In the genomic region with DNA sequence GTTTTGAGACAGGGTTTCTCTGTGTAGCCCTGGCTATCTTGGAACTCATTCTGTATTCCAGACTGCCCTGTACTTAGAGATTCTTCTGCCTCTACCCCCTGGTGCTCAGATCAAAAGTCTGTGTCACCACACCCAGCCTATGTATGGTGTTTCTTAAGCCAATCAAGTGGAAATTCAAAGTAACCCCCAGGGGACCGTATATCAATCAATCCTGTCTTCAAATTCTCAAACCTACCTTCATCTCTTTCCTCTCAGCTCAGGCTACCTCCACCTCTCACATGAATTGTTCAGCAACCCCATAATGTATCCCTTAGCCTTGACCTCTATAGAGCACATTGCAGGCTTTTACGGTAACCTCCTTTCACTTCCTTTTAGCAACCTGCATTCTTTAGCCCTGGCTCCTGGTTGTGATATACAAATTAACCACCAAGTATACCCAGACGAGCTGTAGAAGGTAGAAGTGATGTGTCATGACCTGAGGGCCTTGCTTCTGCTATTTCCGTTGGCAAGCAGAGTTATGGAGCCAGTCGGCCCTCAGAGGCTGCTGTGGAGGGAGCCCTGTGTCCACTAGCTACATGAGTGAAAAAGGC, we compare ENCODE assay signal across 20 mouse cellular contexts.
"Had no signal": no experiment of that assay in that cellular context is flagged by ENCODE, and none has a peak within 500 bp of the region (broad histone marks: within the 10 kb centered on the region; RNA-seq: fewer than 3 reads in every experiment).

No protein-coding gene starts in this region.

- H3K4me3 ChIP-seq: limb, embryonic 12.5 days; midbrain, embryonic 13.5 days; myocyte; neural tube, embryonic 12.5 days had no signal

- H3K9ac ChIP-seq: limb, embryonic 12.5 days; liver, embryonic 14.5 days; midbrain, embryonic 13.5 days; neural tube, embryonic 12.5 days had no signal

- DNase-seq: kidney, adult 8-10 months; kidney, postnatal 36 days; layer of hippocampus, adult 9-11 months; layer of hippocampus, postnatal 36 days; lung, adult 18-20 months; lung, postnatal 4 days; retina, postnatal 1 day; right cerebral cortex, postnatal 4 days; spleen, adult 18-20 months; thymus, adult 18-20 months; thymus, postnatal 14 days had no signal

- ATAC-seq: intestine, postnatal 0 days; lung, postnatal 0 days; midbrain, embryonic 13.5 days had no signal

- H3K36me3 ChIP-seq: limb, embryonic 12.5 days; midbrain, embryonic 13.5 days; neural tube, embryonic 12.5 days had no signal

- H3K4me1 ChIP-seq: limb, embryonic 12.5 days; midbrain, embryonic 13.5 days; neural tube, embryonic 12.5 days had no signal

- H3K27ac ChIP-seq: kidney, postnatal 0 days; limb, embryonic 12.5 days; liver, embryonic 14.5 days; midbrain, embryonic 13.5 days; neural tube, embryonic 12.5 days; stomach, postnatal 0 days had no signal

- H3K4me2 ChIP-seq: limb, embryonic 12.5 days; midbrain, embryonic 13.5 days; neural tube, embryonic 12.5 days had no signal

- H3K9me3 ChIP-seq: limb, embryonic 12.5 days; midbrain, embryonic 13.5 days; neural tube, embryonic 12.5 days had no signal
